Mouse (Mus musculus) adrenal gland, postnatal 25 days (tissue): ENCODE measurements around the gene Msrb3. TPM values are rescaled to one million over a fixed set of nuclear protein-coding genes. Genes with fewer than 3 reads are reported as not detected.

Experiments used
- DNase-seq: peaks from one replicate; pipeline ENCODE4 v3.0.0; 2021; ENCODE audit warnings: mixed read lengths
- long read RNA-seq: library from polyadenylated mRNA; stranded (forward); transcript quantifications from one replicate; pipeline ENCODE4 v2.0.0, GENCODE M21; 2021
- total RNA-seq: library from RNA; stranded (reverse); gene quantifications from 2 replicates; pipeline ENCODE4 v1.2.3, GENCODE M21; 2021

Msrb3 gene
- 41.4 and 46.9 TPM in 2 replicates for total RNA-seq
- long read RNA-seq, transcript Msrb3-201 (7 exons, 3,843 nt): major isoform, 10 of 18 reads
- long read RNA-seq, partial matches to known transcripts: 0 of 18 reads
- long read RNA-seq, other reads (novel, unspliced or antisense): 8 of 18 reads

DNA sequence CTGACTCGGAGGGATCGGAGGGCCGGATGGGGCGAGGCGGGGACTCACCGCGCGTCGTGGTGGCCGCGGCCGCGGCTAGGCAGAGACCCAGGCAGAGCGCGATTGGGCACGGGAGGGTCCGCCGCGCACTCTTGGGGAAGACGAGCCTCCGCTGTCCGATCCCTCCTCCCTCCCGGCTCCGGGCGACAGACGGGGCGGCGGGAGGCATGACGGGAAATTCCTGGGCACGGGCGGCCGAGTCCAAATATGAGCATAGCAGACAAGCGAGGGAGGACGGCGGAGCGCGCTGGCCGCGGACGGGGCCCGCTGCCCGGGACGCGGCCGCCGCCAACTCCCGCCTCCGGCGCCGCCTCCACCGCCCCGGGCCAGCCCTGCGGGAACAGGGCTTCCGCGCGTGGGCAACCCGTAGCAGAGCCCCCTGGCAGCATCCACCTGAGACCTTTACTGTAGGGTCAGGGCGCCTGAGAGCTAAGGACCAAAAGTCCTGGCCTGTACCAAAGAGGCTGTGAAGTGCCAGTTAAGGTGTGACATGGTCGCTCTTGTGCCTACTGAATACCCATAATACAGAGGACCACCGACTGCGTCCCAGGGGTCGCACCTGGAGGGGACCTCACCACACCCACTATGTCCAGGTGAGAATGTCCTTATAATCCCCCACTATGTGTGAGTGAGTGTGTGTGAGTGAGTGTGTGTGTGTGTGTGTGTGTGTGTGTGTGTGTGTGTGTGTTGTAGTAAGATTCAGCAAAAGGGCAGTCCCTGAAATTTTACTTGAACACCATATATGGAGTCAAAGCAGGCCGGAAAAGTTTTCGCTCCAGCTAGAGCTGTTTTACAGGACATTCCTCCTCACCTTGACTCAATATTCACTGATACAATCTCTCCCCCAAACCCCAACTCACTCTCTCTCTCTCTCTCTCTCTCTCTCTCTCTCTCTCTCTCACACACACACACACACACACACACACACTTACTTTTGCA, at the start of gene Msrb3:
Gene Msrb3 (minus strand): TSS at position 317 of the 978 bp plus-strand sequence.
- DNase-seq: peak; percentile 87

DNA sequence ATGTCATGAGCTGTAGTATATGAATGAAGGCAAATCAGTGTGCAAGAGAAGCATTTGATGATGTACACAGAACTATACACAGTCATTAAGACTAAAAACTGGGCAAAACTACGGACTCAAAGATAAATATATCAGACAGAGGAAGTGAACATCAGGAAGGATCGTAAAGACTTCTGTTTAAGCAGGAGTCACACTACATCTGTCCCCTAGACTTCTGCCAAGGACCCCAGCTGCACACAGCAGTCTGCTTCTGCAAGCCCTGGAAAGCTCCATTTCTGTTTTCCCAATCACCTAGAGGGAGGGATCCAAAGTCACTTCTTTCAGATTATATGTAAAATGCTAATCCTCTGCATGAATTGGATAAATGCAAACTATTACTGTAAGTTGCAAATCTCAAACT, 49.6 kb upstream of the Msrb3 start:
- DNase-seq: no peak

DNA sequence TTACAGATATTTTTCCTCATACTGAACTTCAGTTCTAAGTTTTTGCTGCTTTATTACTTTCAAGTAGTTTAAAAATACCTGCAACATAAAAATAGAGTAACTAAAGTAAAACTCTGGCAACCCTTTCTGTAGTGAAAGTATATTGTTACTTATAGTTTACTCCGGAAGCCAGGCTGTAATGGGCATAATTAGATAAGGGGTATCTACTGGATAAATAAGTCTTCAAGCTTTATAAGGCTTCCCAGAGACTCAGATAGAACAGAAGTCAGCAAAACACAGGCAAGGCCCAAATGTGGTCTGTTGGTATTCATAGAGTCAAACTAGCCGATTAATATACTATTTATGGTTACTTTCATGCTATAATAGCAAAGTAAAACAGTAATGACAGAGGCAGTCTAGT, 48.9 kb upstream of the Msrb3 start:
- DNase-seq: no peak

- DNase-seq: no peak
These were observed 47.9 kb upstream of the Msrb3 start for GRCm38 (mm10) chr10:120946847-120947246.

GRCm38 (mm10) chr10:120938904-120939208, 40.0 kb upstream of the Msrb3 start:
- no peak for DNase-seq

DNA sequence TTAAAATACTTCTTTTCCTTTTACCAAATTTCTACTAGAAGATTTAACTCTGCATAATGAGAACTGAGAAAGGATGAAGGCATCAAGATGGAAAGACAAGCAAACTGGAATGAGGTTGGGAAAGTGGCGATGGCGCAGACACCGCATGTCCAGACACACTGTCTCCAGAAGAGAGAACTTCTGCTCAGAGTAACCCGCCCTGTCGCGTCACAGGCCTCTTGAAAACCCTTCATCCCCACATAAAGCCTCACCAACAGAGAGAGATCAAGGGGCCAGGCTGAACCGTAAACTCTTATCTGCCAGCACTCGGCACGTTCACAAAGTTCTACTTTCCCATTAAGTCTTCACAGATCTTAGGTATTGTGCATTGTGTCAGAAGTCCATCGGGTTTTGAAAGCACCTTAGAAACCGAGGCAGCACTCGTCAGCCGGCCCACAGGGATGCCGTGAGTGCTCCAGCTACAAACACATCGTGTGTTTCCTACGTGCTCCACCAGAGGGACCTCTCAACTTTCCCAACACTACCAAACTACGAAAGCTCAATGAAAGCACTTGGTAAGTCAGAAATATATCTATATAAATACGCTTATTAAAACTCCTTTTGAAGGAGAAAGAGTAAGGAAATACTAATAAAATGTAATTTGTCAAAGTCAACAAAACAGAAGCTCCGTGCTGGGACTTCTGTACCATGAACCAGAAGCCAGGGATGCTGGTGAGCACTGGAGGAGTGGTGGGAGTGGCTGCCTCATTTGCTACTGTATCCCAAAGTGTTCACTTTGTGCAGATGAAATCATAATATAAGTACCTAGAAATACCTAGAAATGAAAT, 39.4 kb upstream of the Msrb3 start:
- DNase-seq: peak; percentile 45

DNA sequence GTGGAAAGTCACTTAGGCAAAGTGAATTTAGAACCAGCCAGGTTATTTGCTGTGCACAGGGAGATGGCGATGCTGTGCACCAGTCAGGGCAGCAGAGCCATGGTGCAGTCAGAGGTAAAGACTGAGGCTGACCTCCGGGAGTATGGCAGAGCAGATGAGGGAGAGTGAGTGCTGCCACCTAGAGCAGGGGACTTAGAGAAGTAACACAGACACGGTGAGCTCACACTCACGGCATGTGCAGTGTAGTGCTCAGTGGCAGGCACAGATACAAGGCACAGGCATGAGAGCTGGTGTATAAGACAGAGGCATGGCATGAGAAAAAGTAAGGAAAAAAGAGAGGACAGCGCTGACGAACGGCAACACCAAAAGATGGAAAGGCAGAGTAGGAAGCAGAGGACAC, 30.6 kb upstream of the Msrb3 start:
- no peak for DNase-seq

GRCm38 (mm10) chr10:120928183-120928582, 29.3 kb upstream of the Msrb3 start:
- DNase-seq: no peak

- no peak for DNase-seq
These were observed 27.3 kb upstream of the Msrb3 start for GRCm38 (mm10) chr10:120926156-120926555.

GRCm38 (mm10) chr10:120921501-120921900, 22.6 kb upstream of the Msrb3 start:
- DNase-seq: no peak

GRCm38 (mm10) chr10:120920604-120921003, 21.7 kb upstream of the Msrb3 start:
- no peak for DNase-seq

GRCm38 (mm10) chr10:120916250-120916649, 17.3 kb upstream of the Msrb3 start:
- DNase-seq: no peak

- no peak for DNase-seq
These were observed 16.2 kb upstream of the Msrb3 start for GRCm38 (mm10) chr10:120914948-120915631.

- no peak for DNase-seq
These were observed 15.4 kb upstream of the Msrb3 start for GRCm38 (mm10) chr10:120914286-120914685.

DNA sequence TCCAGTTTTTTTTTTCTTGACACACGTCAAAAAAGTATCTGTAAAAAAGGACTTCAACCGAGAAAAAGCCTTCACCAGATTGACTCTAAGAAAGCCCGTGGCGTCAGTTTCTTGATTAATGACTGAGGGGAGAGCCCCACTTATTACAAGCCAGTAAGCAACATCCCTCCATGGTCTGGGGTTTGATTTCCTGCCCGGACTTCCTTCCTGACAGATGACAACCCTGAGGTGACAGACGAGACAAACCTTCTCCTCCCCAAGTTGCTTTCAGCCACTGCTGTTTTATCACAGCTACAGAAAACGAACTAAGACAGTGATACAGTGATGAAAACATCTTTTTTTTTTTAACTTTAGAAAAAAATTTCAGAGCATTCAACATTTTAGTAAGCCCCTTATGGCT, 14.9 kb upstream of the Msrb3 start:
- DNase-seq: no peak

- DNase-seq: no peak
These were observed 13.1 kb upstream of the Msrb3 start for GRCm38 (mm10) chr10:120911971-120912370.

DNA sequence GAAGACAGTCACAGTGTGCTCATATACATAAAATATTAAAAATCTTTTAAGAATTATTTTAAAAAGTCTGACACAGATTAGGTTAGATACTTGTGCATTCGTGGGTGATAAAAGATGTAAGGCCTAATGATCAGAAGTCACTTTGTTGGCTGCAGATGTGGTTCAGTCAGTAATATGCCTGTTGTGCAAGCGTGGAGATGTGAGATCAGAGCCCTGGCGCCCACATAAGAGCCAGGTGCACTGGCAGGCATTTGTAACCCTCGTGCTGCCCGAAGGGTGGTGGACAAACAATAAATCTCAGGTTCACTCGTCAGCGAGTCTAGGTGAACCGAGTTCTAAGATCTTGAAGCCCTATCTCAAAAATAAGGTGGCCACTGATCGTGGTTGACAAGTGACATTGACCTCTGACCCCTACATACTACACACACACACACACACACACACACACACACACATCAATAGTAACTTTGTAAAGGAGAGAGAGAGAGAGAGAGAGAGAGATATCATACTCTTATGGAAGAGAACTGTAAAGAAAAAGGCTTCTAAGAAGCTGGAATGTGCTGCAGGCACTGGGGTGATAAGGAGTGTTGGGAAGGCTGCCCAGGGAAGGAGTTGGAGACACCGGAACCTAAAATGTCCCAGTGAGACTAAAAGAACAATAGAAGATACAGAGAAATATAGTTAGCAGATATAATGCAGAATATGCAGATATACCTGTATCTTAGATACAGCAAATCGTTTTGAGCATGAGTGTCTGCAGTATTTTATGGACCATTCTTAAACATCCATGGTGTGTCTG, 10.1 kb upstream of the Msrb3 start:
- DNase-seq: no peak

DNA sequence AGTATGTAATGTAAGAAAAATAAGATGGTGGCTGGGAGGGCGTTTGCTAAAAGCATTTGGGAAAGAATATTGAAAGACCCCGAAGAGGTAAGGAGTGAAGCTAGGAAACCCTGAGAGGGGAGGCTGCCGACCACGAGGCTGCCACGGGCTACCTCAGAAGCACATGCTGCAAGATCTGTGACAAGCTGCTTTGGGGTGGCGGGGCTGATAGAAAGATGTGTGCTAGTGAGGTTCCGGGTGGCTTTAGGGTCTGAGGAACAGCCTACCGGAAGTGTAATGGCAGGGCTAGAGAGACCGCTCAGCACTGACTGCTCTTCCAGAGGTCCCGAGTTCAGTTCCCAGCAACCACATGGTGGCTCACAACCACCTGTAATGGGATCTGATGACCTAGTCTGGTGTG, 5.8 kb upstream of the Msrb3 start:
- DNase-seq: no peak

DNA sequence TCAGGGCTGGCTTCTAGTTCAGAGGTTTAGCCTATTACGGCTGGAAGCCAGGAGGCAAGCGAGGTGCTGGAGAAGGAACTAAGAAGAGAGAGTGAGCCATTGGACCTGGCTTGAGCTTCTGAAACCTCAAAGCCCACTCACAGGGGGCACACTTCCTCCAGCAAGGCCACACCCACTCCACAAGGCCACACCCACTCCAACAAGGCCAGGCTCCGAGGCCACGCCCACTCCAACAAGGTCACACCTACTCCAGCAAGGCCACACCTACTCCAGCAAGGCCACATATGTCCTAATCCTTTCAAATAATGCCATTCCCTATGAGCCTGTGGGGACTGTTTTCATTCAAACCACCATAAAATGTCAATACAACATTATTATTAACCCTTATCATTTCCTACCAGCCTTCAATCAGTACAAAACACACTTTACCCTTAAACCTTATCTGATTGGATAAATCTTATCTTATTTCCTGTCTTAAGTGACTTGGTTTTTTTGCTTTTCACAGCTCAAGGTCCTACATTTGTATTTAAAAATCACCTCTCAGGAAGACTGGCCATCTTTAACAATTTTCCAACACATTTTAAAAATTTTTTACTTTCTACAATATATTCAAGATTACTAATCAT, 5.1 kb upstream of the Msrb3 start:
- no peak for DNase-seq

DNA sequence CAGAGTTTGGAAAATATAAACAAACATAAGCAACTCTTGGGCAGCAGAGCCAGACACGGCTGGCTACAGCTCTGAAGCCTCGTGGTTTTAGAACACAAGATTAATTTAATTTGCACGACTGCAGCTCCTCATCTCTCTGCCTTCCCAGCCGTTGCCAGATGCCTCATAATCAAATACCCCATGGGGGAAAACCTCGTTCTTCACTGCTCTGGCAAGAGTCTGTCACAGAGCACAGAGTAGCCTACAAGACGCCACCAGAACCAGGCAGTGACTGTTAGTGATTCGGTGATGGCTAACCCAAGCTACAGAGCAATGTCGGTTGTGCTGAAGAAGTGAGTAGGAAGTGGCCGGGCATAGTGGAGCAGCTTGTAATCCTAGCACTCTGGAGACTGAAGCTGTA, 2.8 kb upstream of the Msrb3 start:
- DNase-seq: no peak

- DNase-seq: no peak
These were observed 1.2 kb upstream of the Msrb3 start for GRCm38 (mm10) chr10:120900096-120900495.
